Mouse (Mus musculus): Measurements from ENCODE around the gene Kcnt2. TPM values are rescaled to one million over a fixed set of nuclear protein-coding genes. Genes with fewer than 3 reads are reported as not detected.

Kcnt2 gene
- polyA plus RNA-seq, 1 experiment from 2014 or later: 1.6 TPM

DNA sequence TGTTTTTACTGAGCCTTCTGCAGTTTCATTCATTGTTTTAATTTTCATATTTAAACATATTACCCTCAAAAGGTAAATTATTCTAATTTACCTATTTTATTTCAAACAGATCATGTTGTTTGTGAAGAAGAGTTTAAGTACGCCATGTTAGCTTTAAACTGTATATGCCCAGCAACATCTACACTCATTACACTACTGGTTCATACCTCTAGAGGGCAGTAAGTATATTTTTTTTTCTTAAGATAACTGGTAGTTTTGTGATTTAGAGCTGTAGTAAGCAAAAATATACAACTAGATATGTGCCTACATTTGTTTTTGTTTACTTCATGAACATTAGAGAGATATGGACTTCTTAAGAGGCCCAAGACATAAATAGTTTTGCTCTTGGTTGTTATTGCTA, 238.1 kb downstream of the Kcnt2 start:
- Histone ChIP-seq H3K27me3 (ENCODE audit: control insufficient read depth, insufficient read depth, low read length) (no peaks in the 10 kb centered on the region), H3K4me3 (ENCODE audit: low read depth, low read length) (no peak overlapping the region), H3K4me2 (ENCODE audit: low read depth, low read length, severe bottlenecking) (no peak overlapping the region), H3K4me1 (replicated peaks; ENCODE audit: control insufficient read depth, insufficient read depth, low read length) (no peaks in the 10 kb centered on the region), H3K9ac (ENCODE audit: low read length) (no peak overlapping the region), H3K36me3 (ENCODE audit: control insufficient read depth, insufficient read depth, low read length) (no peaks in the 10 kb centered on the region), H3K9me3 (ENCODE audit: control insufficient read depth, low read length) (no peaks in the 10 kb centered on the region), H3K27ac (ENCODE audit: low read depth, low read length) (no peak overlapping the region)
- ATAC-seq (replicated peaks; ENCODE audit: low FRiP score) (no peak), DNase-seq (ENCODE audit: low spot score) (no peak)
- whole genome bisulfite sequencing: 82% methylated on average over 1 of the region's 1 CpGs

DNA sequence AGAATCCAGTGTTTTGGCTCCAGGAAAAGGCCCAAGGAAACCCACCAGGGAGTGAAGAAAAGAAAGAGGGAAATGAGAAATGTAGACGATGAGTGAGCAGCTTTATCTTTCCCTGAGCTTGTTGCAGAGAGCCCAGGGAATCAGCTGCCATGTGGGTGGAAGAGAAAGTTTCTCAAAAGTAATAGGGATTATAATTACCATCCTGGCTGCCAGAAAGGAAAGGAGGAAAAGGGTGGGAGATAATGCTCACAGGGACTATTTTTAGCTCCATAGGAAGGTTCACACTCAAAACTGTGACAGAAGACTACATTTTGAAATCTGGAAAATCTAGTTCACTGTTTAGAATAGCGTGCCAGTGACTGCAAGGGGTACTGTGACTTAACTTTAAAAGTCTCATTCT, 243.9 kb downstream of the Kcnt2 start:
- ATAC-seq (replicated peaks; ENCODE audit: low FRiP score): no peak
- Histone ChIP-seq H3K9me3 (ENCODE audit: control insufficient read depth, low read length) (no peaks in the 10 kb centered on the region), H3K4me3 (ENCODE audit: low read depth, low read length) (no peak overlapping the region), H3K9ac (ENCODE audit: low read length) (no peak overlapping the region), H3K4me2 (ENCODE audit: low read depth, low read length, severe bottlenecking) (no peak overlapping the region), H3K27ac (ENCODE audit: low read depth, low read length) (no peak overlapping the region), H3K4me1 (replicated peaks; ENCODE audit: control insufficient read depth, insufficient read depth, low read length) (no peaks in the 10 kb centered on the region), H3K36me3 (ENCODE audit: control insufficient read depth, insufficient read depth, low read length) (no peaks in the 10 kb centered on the region), H3K27me3 (ENCODE audit: control insufficient read depth, insufficient read depth, low read length) (no peaks in the 10 kb centered on the region)
- DNase-seq (ENCODE audit: low spot score): no peak
- WGBS: 78% methylated on average over 2 of the region's 2 CpGs

DNA sequence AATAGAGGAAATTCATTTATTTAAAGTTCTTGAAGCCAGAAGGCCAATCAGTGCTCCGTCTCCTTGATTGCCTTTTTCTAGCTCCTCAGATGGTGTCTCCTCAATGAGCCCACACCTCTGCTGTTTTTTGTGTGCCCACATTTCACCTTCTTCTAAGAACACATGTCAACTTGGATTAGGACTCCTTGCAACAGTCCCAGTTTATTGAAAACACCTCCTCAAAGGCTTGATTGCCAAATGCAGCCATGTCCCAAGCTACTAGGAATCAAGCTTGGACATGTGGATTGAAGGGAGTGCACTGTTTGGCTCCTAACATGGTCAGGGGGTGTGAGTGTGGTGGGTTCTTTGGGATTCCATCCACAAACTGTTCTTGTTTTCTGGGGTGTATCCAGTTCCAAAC, 245.4 kb downstream of the Kcnt2 start:
- no peaks in the 10 kb centered on the region for H3K27me3 ChIP-seq (ENCODE audit: control insufficient read depth, insufficient read depth, low read length)
- H3K4me1 ChIP-seq (replicated peaks; ENCODE audit: control insufficient read depth, insufficient read depth, low read length): no peaks in the 10 kb centered on the region
- H3K4me3 ChIP-seq (ENCODE audit: low read depth, low read length): no peak overlapping the region
- no peak overlapping the region for H3K9ac ChIP-seq (ENCODE audit: low read length)
- no peak overlapping the region for H3K27ac ChIP-seq (ENCODE audit: low read depth, low read length)
- no peaks in the 10 kb centered on the region for H3K36me3 ChIP-seq (ENCODE audit: control insufficient read depth, insufficient read depth, low read length)
- 94% methylated on average over 1 of the region's 1 CpGs for WGBS
- DNase-seq (ENCODE audit: low spot score): no peak
- H3K4me2 ChIP-seq (ENCODE audit: low read depth, low read length, severe bottlenecking): no peak overlapping the region
- no peaks in the 10 kb centered on the region for H3K9me3 ChIP-seq (ENCODE audit: control insufficient read depth, low read length)
- no peak for ATAC-seq (replicated peaks; ENCODE audit: low FRiP score)

DNA sequence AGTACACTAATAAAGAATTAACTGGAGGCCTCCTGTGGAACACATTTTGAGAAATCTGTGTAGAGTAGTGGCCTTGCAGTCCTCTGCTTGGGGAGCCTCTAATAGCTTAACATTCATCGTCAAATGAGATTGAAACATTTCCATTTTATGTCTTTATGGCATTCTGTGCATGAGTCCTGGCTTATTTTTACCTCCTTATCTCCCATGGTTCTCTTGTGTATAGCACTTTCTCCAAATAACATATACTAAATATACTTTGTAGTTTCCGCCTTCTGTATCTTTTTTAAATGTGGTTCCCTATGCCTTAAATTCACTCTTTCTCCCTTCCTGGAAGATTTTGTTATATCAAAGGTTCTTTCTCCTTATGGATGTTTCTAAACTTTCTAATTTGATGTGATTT, 246.3 kb downstream of the Kcnt2 start:
- 88% methylated on average over 2 of the region's 2 CpGs for WGBS
- H3K4me3 ChIP-seq (ENCODE audit: low read depth, low read length): no peak overlapping the region
- H3K4me2 ChIP-seq (ENCODE audit: low read depth, low read length, severe bottlenecking): no peak overlapping the region
- H3K27ac ChIP-seq (ENCODE audit: low read depth, low read length): no peak overlapping the region
- no peaks in the 10 kb centered on the region for H3K4me1 ChIP-seq (replicated peaks; ENCODE audit: control insufficient read depth, insufficient read depth, low read length)
- no peaks in the 10 kb centered on the region for H3K27me3 ChIP-seq (ENCODE audit: control insufficient read depth, insufficient read depth, low read length)
- no peaks in the 10 kb centered on the region for H3K36me3 ChIP-seq (ENCODE audit: control insufficient read depth, insufficient read depth, low read length)
- H3K9me3 ChIP-seq (ENCODE audit: control insufficient read depth, low read length): no peaks in the 10 kb centered on the region
- H3K9ac ChIP-seq (ENCODE audit: low read length): no peak overlapping the region
- no peak for ATAC-seq (replicated peaks; ENCODE audit: low FRiP score)
- DNase-seq (ENCODE audit: low spot score): no peak

DNA sequence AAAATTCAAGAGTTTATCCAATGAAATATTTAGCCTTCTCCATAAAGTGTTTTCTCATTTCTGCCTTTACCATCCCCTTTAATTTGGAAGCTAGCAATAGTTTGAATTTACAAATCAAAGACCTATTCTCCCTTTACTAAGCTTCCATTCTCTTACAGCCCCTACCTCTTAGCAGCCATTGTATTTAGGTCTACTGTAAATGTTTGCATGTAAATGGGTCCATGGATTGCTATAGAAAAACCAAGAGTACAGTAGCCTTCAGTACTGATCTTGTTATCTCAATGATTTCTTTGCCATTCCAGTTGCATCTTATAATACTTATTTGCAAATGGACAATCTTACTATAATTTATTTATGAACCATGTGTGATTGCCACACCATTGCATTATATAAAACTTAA, 267.5 kb downstream of the Kcnt2 start:
- H3K27me3 ChIP-seq (ENCODE audit: control insufficient read depth, insufficient read depth, low read length): no peaks in the 10 kb centered on the region
- ATAC-seq (replicated peaks; ENCODE audit: low FRiP score) (no peak), DNase-seq (ENCODE audit: low spot score) (no peak)
- no peak overlapping the region for H3K9ac ChIP-seq (ENCODE audit: low read length)
- no peak overlapping the region for H3K4me3 ChIP-seq (ENCODE audit: low read depth, low read length)
- no peaks in the 10 kb centered on the region for H3K9me3 ChIP-seq (ENCODE audit: control insufficient read depth, low read length)
- H3K4me1 ChIP-seq (replicated peaks; ENCODE audit: control insufficient read depth, insufficient read depth, low read length): no peaks in the 10 kb centered on the region
- H3K27ac ChIP-seq (ENCODE audit: low read depth, low read length): no peak overlapping the region
- no peak overlapping the region for H3K4me2 ChIP-seq (ENCODE audit: low read depth, low read length, severe bottlenecking)
- no peaks in the 10 kb centered on the region for H3K36me3 ChIP-seq (ENCODE audit: control insufficient read depth, insufficient read depth, low read length)

DNA sequence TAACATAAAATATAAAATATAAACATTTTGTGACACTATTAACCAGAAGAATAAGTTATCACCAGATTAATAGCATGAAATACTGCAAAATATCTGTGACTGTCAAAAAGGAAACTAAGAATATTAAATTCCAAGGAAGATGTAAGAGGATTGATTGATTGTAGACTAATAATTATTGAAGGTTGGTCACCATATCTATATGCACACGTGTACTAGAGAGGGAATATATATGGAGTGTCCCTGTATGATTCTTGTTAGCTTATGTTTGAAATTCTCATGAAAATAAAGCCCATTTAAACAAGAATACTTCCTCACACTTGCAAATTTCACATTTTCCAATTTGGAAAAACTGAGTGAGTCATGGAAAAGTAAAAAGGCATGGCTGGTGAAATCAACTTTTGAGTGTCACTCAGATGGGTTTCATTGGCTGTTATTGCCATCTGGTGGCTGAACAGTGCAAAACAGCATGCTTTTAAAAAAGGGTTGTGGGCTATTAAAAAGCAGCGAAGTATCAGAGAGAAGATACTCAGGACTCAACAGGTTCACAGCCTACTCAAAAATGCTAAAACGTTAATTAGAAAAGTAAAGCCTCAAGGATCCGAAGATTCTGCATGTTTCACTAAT, 285.4 kb downstream of the Kcnt2 start:
- ATAC-seq (replicated peaks; ENCODE audit: low FRiP score) (peak; percentile 72), DNase-seq (ENCODE audit: low spot score) (peak; percentile 53)
- no peaks in the 10 kb centered on the region for H3K4me1 ChIP-seq (replicated peaks; ENCODE audit: control insufficient read depth, insufficient read depth, low read length)
- no peak overlapping the region for H3K4me2 ChIP-seq (ENCODE audit: low read depth, low read length, severe bottlenecking)
- WGBS: 44% methylated on average over 4 of the region's 4 CpGs
- no peak overlapping the region for H3K27ac ChIP-seq (ENCODE audit: low read depth, low read length)
- no peaks in the 10 kb centered on the region for H3K9me3 ChIP-seq (ENCODE audit: control insufficient read depth, low read length)
- no peak overlapping the region for H3K4me3 ChIP-seq (ENCODE audit: low read depth, low read length)
- H3K36me3 ChIP-seq (ENCODE audit: control insufficient read depth, insufficient read depth, low read length): no peaks in the 10 kb centered on the region
- H3K9ac ChIP-seq (ENCODE audit: low read length): no peak overlapping the region
- no peaks in the 10 kb centered on the region for H3K27me3 ChIP-seq (ENCODE audit: control insufficient read depth, insufficient read depth, low read length)

DNA sequence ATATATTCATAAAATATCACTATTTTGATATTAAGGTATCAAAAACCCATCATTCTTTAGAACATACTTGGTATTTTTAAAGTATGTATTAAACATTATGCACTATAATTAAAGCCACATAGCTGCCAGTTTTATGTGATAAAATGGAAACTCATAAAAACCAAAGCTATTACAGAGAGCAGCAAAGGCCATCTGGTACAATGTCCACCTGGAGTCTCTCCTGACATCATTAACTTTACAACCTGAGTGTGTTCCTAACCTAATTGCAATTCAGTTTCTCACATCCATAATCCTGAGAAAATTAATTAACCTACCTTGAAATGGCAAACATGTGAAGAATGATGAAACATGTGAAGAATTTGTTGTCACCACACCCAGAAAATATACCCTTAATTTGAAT, 288.9 kb downstream of the Kcnt2 start:
- DNase-seq (ENCODE audit: low spot score): no peak
- ATAC-seq (replicated peaks; ENCODE audit: low FRiP score): no peak

DNA sequence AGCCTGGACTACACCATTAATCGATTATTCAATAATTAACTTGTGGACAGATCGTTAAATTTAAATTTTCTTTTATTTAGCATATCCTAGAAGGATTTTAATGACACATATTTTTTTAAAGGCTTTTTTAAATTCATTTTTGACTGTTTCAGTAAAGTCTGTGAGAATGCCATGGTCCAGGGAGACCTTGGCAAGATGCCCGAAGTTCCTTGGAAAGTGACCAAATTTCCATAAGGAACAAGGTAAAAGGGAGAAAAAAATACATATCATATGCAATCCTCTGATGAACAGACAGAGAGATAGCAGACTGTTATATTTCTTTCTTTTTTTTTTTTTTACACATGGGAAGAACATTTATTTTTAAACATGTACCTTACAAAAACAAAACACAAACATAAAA, 296.1 kb downstream of the Kcnt2 start:
- Histone ChIP-seq H3K36me3 (ENCODE audit: control insufficient read depth, insufficient read depth, low read length) (no peaks in the 10 kb centered on the region), H3K27ac (ENCODE audit: low read depth, low read length) (no peak overlapping the region), H3K27me3 (ENCODE audit: control insufficient read depth, insufficient read depth, low read length) (no peaks in the 10 kb centered on the region), H3K4me1 (replicated peaks; ENCODE audit: control insufficient read depth, insufficient read depth, low read length) (no peaks in the 10 kb centered on the region), H3K4me3 (ENCODE audit: low read depth, low read length) (no peak overlapping the region), H3K4me2 (ENCODE audit: low read depth, low read length, severe bottlenecking) (no peak overlapping the region), H3K9ac (ENCODE audit: low read length) (no peak overlapping the region), H3K9me3 (ENCODE audit: control insufficient read depth, low read length) (no peaks in the 10 kb centered on the region)
- WGBS: 91% methylated on average over 3 of the region's 3 CpGs
- no peak for DNase-seq (ENCODE audit: low spot score)
- ATAC-seq (replicated peaks; ENCODE audit: low FRiP score): no peak

More for the DNA sequence above, 288.9 kb downstream of the Kcnt2 start:
- H3K27me3 ChIP-seq (ENCODE audit: control insufficient read depth, insufficient read depth, low read length): no peaks in the 10 kb centered on the region
- no peaks in the 10 kb centered on the region for H3K9me3 ChIP-seq (ENCODE audit: control insufficient read depth, low read length)
- no peak overlapping the region for H3K4me2 ChIP-seq (ENCODE audit: low read depth, low read length, severe bottlenecking)
- no peak overlapping the region for H3K4me3 ChIP-seq (ENCODE audit: low read depth, low read length)
- no peak overlapping the region for H3K9ac ChIP-seq (ENCODE audit: low read length)
- no peak overlapping the region for H3K27ac ChIP-seq (ENCODE audit: low read depth, low read length)
- H3K4me1 ChIP-seq (replicated peaks; ENCODE audit: control insufficient read depth, insufficient read depth, low read length): no peaks in the 10 kb centered on the region
- H3K36me3 ChIP-seq (ENCODE audit: control insufficient read depth, insufficient read depth, low read length): no peaks in the 10 kb centered on the region

DNA sequence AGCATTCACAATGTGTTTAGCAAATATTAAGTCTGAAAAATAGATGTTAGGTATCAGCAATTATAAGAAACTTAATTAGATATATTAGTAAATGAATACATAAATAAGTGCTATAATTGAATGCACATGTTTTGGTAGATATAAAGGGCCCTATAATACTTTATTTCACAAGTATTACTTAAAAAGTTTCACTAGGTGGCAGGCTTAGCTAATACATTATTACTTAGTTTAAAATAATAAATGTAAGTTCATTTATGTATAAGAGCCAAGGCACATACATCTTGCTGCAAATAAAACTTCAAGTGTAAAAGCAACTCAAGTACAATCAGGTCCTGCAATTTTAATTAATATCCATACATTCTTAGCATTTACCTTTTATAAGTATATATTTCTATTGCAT, 302.8 kb downstream of the Kcnt2 start:
- DNase-seq (ENCODE audit: low spot score) (no peak), ATAC-seq (replicated peaks; ENCODE audit: low FRiP score) (peak; percentile 60; the same call in 1 of the 2 replicates)
- Histone ChIP-seq H3K36me3 (ENCODE audit: control insufficient read depth, insufficient read depth, low read length) (no peaks in the 10 kb centered on the region), H3K27me3 (ENCODE audit: control insufficient read depth, insufficient read depth, low read length) (no peaks in the 10 kb centered on the region), H3K9ac (ENCODE audit: low read length) (no peak overlapping the region), H3K4me2 (ENCODE audit: low read depth, low read length, severe bottlenecking) (no peak overlapping the region), H3K4me1 (replicated peaks; ENCODE audit: control insufficient read depth, insufficient read depth, low read length) (no peaks in the 10 kb centered on the region), H3K27ac (ENCODE audit: low read depth, low read length) (no peak overlapping the region), H3K4me3 (ENCODE audit: low read depth, low read length) (no peak overlapping the region), H3K9me3 (ENCODE audit: control insufficient read depth, low read length) (no peaks in the 10 kb centered on the region)
